Mouse (Mus musculus): ENCODE data around the gene Arcn1.

DNA sequence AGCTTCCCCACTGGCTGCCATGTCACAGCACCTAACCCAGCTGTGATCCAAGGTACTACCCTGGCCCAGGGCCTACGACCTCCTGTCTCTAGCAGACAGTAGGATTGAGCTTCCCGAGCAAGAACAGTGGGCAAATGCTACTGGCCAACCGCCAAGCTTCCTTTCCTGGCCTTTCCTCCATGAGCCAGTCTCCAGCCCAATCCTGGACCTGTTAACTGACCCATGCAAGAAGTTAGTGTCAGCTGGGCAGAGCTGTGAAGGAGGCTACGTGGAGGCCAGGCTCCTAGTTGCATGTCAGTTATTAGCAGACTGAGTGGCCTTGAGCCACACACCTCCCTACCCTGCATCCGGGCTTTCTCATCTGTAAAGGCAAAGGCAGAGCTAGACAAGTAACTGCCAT is 67.9 kb downstream of the Arcn1 start:
- TF ChIP-seq CTCF (conservative IDR thresholded peaks at IDR 0.05; ENCODE audit: insufficient read depth, insufficient read length, low read depth, low read length) (no peak), POLR2A (IDR thresholded peaks at IDR 0.05; ENCODE audit: low read depth, low read length) (no peak)
